Mouse (Mus musculus): Measurements from ENCODE around the gene Chaf1a.

- TF ChIP-seq POLR2A (IDR thresholded peaks at IDR 0.05; ENCODE audit: insufficient read depth, low read depth, low read length), result no peak
- TF ChIP-seq CTCF (IDR thresholded peaks at IDR 0.05; ENCODE audit: insufficient read depth, low read depth, low read length), result no peak
These were observed 28.8 kb downstream of the Chaf1a start for GRCm38 (mm10) chr17:56069066-56069465.

Data from olfactory bulb, adult 2 months (tissue).